Mouse (Mus musculus) limb, embryonic 10.5 days (tissue): ENCODE results near the gene Gtf2f2. TPM values are rescaled to one million over a fixed set of nuclear protein-coding genes. Genes with fewer than 3 reads are reported as not detected.

ENCODE experiments used
- DNase-seq: peaks from one replicate; pipeline ENCODE4 v3.0.0-alpha.2; 2017; ENCODE audit warnings: low spot score
- H3K27ac ChIP-seq: fragments of 300-500 bp; sonication (generic); 2 replicates; pipeline ENCODE4 v1.5.1; 2016; ENCODE audit warnings: mild to moderate bottlenecking
- H3K27me3 ChIP-seq: fragments of 300-500 bp; sonication (generic); 2 replicates; pipeline ENCODE4 v1.6.1; 2016; ENCODE audit warnings: low read depth, mild to moderate bottlenecking; ENCODE audit not compliant: poor library complexity, severe bottlenecking
- H3K36me3 ChIP-seq: fragments of 300-500 bp; sonication (generic); 2 replicates; pipeline ENCODE4 v1.6.1; 2016; ENCODE audit warnings: mild to moderate bottlenecking, moderate library complexity
- H3K4me1 ChIP-seq: fragments of 300-500 bp; sonication (generic); 2 replicates; pipeline ENCODE4 v1.6.1; 2016
- H3K4me3 ChIP-seq: fragments of 300-500 bp; sonication (generic); 2 replicates; pipeline ENCODE4 v1.5.1; 2016; ENCODE audit warnings: mild to moderate bottlenecking, moderate library complexity
- H3K9me3 ChIP-seq: fragments of 300-500 bp; sonication (generic); replicated peaks from 2 replicates; pipeline ENCODE4 v1.6.1; 2016; ENCODE audit warnings: mild to moderate bottlenecking
- WGBS: fragments of 180-500 bp; shearing (Covaris S2); methylation state at CpG from one replicate; pipeline ENCODE4 v1.1.7; 2016; 5-methylcytosine and 5-hydroxymethylcytosine counted together
- polyA plus RNA-seq: library from polyadenylated mRNA; unstranded; fragments of >200 nt; fragmentation: Nextera tagmentation; extraction: Ambion mirVana; gene quantifications from 2 replicates; pipeline ENCODE4 v1.2.1, GENCODE M21; 2016

Gene Gtf2f2
- polyA plus RNA-seq, 1 experiment from 2014 or later, result 60.1 TPM

DNA sequence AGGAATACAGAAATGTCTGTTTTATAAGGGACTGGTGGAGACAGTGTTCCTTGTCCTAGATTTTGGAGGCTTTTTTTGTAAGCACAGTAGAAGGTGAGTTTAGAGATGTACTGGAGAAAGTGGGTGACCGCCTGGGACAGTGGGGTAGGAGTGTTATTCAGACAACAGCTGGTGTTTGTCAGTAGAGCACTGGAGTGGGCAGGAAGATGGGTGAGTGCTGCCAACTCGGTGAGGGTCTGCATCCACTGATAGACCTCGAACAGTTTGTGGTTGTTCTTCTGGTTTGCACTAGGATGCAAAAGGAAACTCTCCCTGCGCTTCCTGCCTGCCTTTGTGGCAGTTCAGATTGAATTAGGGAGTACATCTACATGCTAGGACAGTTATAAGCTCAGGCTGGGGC, 163.0 kb downstream of the Gtf2f2 start:
- no peaks in the 10 kb centered on the region for H3K27me3 ChIP-seq
- H3K36me3 ChIP-seq, result peaks cover 62% of the 10 kb centered on the region
- H3K9me3 ChIP-seq, result no peaks in the 10 kb centered on the region
- DNase-seq, result no peak
- WGBS, result 89% methylated on average over 4 of the region's 4 CpGs
- peaks cover 13% of the 10 kb centered on the region for H3K4me1 ChIP-seq
- H3K27ac ChIP-seq, result no peak overlapping the region
- no peak overlapping the region for H3K4me3 ChIP-seq

Other genes starting within 250 kb of the Gtf2f2 start
- 4.8 and 6.2 TPM in 2 replicates for gene Slc25a30, start 223.8 kb downstream of the Gtf2f2 start, polyA plus RNA-seq
- 830 and 926 TPM in 2 replicates for gene Tpt1, start 165.8 kb downstream of the Gtf2f2 start, polyA plus RNA-seq
- 0.63 and 0.65 TPM in 2 replicates for gene Kctd4, start 55.9 kb downstream of the Gtf2f2 start, polyA plus RNA-seq
- 13.8 and 15.1 TPM in 2 replicates for gene Gpalpp1, start 99.9 kb upstream of the Gtf2f2 start, polyA plus RNA-seq
- 21.8 and 22.3 TPM in 2 replicates for gene Nufip1, start 100.0 kb upstream of the Gtf2f2 start, polyA plus RNA-seq